Comparison of ENCODE assay signal across 15 mouse cellular contexts in genomic region chr15:27067691-27068090, GRCm38 (mm10).
"Had no signal": no experiment of that assay in that cellular context is flagged by ENCODE, and none has a peak within 500 bp of the region (broad histone marks: within the 10 kb centered on the region; RNA-seq: fewer than 3 reads in every experiment).

No protein-coding gene starts in this region.

- H3K4me3 ChIP-seq: kidney, embryonic 15.5 days; limb, embryonic 12.5 days; liver, embryonic 13.5 days; midbrain, embryonic 12.5 days; myocyte; neural tube, embryonic 15.5 days had no signal

- H3K9me3 ChIP-seq: kidney, embryonic 15.5 days; limb, embryonic 12.5 days; liver, embryonic 13.5 days; midbrain, embryonic 12.5 days; neural tube, embryonic 15.5 days had no signal

- H3K27me3 ChIP-seq: kidney, embryonic 15.5 days; limb, embryonic 12.5 days; liver, embryonic 13.5 days; midbrain, embryonic 12.5 days; neural tube, embryonic 15.5 days had no signal

- DNase-seq: kidney, adult 2 months; kidney, postnatal 14 days; liver; liver, embryonic 13.5 days; liver, postnatal 0 days; lung, postnatal 10 days; right cerebral cortex, adult 18-20 months; right cerebral cortex, postnatal 25 days; thymus, postnatal 36 days had no signal

- H3K4me1 ChIP-seq: kidney, embryonic 15.5 days; limb, embryonic 12.5 days; liver, embryonic 13.5 days; midbrain, embryonic 12.5 days had no signal

- H3K4me2 ChIP-seq: kidney, embryonic 15.5 days; limb, embryonic 12.5 days; liver, embryonic 13.5 days; midbrain, embryonic 12.5 days; neural tube, embryonic 15.5 days had no signal

- H3K36me3 ChIP-seq: kidney, embryonic 15.5 days; limb, embryonic 12.5 days; liver, embryonic 13.5 days; midbrain, embryonic 12.5 days; neural tube, embryonic 15.5 days had no signal

- ATAC-seq: liver, postnatal 0 days had no signal

- H3K27ac ChIP-seq: kidney, embryonic 15.5 days; limb, embryonic 12.5 days; liver, embryonic 13.5 days; macrophage; midbrain, embryonic 12.5 days; neural tube, embryonic 15.5 days had no signal

- H3K9ac ChIP-seq: kidney, embryonic 15.5 days; limb, embryonic 12.5 days; liver, embryonic 13.5 days; liver, postnatal 0 days; midbrain, embryonic 12.5 days; neural tube, embryonic 15.5 days had no signal
